Mouse (Mus musculus) erythroblast, embryonic 14.5 days (primary cell): ENCODE results near the gene Prps1l3.

Experiments
- GATA1 ChIP-seq: IDR thresholded peaks from 2 replicates; pipeline ENCODE4 v1.6.1; 2012; ENCODE audit warnings: low read length, inconsistent platforms, mixed read lengths
- TAL1 ChIP-seq: IDR thresholded peaks from 3 replicates; pipeline ENCODE4 v1.6.1; 2012; ENCODE audit warnings: low read length, inconsistent platforms, mixed read lengths

DNA sequence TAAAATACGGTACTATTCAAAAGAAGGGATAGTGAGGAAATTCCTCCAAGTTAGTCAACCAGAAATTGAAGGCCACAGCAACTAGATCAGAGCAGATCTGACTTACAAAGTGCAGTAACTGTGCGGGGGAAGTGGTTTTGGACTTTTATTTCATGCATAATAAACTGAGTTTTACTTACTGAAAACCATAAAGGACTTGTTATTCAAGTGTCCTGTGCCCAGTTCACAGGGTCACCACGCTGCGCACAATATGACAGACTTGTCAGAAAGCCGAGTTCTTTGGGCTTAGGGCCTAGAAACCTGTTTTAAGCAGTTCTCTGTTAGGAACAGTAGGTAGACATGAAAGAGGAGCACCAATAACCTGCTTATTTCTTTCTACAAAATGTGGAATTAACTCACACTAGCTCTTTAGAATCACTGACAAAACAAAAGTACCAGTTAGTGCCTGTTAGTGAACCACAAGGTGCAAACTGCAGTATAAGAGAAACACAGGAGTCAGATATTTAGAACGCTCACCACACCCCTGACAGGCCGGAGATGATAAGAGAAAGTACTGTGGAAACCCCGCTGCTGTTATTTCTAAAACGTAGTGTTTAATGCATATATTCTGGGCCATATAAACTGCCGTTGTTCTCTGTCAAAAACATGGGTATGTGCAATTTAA is 32.7 kb upstream of the Prps1l3 start, which contains the start of gene Slc25a21:
- TF ChIP-seq GATA1 (peak; percentile 73), TAL1 (peak; percentile 56; the same call in 2 of the 3 replicates)
